Mouse (Mus musculus) lung, adult 2 months (tissue): ENCODE results near the gene Hip1. TPM values are rescaled to one million over a fixed set of nuclear protein-coding genes. Genes with fewer than 3 reads are reported as not detected.

ENCODE experiments used
- DNase-seq: peaks from one replicate; pipeline ENCODE4 v3.0.0; 2022
- H3K4me1 ChIP-seq: fragments of 200-500 bp; 2 replicates; pipeline ENCODE4 v1.6.1; 2011; ENCODE audit warnings: low read length; ENCODE audit not compliant: control insufficient read depth, insufficient read depth
- H3K4me3 ChIP-seq: fragments of 200-500 bp; replicated peaks from 2 replicates; pipeline ENCODE3; 2011; ENCODE audit warnings: low read depth, mild to moderate bottlenecking, control low read depth, low read length; ENCODE audit errors: extremely low read depth
- CTCF ChIP-seq: fragments of 200-500 bp; IDR thresholded peaks from 2 replicates; pipeline ENCODE4 v1.5.1; 2011; ENCODE audit warnings: mild to moderate bottlenecking, low read length, control low read depth; ENCODE audit not compliant: insufficient read depth
- POLR2A ChIP-seq: fragments of 200-500 bp; IDR thresholded peaks from 2 replicates; pipeline ENCODE4 v1.6.1; 2011; ENCODE audit warnings: low read depth, mild to moderate bottlenecking, control low read depth, low read length, borderline replicate concordance; ENCODE audit errors: extremely low read depth
- WGBS: fragments of 180-500 bp; shearing (Covaris S2); methylation state at CpG from one replicate; pipeline ENCODE4 v1.1.7; 2018; 5-methylcytosine and 5-hydroxymethylcytosine counted together
- polyA plus RNA-seq: library from polyadenylated mRNA; depleted of rRNA; stranded (reverse); fragments of >200 nt; gene quantifications from 2 replicates; pipeline ENCODE4 v1.2.3, GENCODE M21; 2012

Hip1 gene
- polyA plus RNA-seq, 1 experiment = 66.9 TPM

DNA sequence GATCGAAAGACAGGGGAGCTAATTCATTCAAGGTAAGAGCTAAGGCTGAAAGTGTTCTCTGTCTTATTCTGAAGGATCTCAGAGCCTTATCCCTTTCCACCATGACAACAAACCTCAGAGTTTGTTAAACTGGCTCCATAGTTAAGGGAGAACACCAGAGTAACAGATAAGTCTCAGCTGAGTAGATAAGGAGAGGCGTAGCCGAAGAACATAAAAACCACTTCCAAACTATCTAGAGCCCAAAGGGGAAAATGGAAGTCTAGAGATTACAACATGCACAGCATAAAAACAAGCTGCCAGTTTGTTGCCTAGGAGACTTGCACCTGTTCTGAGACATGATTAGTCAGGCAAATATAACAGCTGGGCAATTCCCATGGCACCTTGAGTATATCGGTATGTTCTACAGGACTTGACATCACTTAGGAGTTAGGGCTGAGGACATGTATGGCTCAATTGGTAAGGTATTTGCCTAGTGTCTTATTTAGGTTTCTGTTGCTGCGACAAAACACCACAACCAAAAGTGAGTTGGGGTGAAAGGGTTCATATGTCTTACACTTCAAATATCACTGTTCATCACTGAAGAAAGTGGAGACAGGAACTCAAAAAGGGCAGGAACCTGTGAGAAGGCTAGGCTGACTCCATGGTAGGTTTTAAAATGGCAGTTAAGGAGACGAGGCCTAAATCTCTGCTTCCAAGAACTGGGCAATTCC is 22.8 kb upstream of the Hip1 start:
- TF ChIP-seq CTCF (no peak), POLR2A (no peak)
- H3K4me3 ChIP-seq = no peak overlapping the region
- DNase-seq = no peak
- 85% methylated on average over 6 of the region's 6 CpGs for WGBS
- no peaks in the 10 kb centered on the region for H3K4me1 ChIP-seq

DNA sequence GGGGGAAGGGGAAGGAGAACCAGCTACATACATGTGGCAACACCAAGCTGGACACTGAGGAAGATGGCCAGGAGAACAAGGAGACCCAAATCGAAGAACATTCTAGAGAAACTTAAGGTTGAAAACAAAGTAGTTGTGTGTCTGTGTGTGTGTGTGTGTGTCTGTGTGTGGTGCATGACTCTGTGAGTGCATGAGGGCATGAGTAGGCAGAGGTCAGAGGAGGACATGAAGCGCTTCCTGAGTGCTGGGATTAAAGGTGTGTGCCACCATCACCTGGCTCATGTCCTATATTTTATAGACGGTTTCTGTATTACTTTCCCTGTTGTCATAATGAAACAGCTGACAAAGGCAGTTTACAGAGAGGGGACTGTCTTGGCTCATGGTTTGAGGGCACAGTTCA is 18.5 kb upstream of the Hip1 start, which contains the start of gene Ccl26:
Ccl26 (minus strand) TSS at position 101 of the 400 bp plus-strand sequence.
- TF ChIP-seq CTCF = no peak
- H3K4me1 ChIP-seq = no peaks in the 10 kb centered on the region
- no peak for DNase-seq
- WGBS = 71% methylated on average over 3 of the region's 3 CpGs
- no peak within 1 kb of the TSS for H3K4me3 ChIP-seq

DNA sequence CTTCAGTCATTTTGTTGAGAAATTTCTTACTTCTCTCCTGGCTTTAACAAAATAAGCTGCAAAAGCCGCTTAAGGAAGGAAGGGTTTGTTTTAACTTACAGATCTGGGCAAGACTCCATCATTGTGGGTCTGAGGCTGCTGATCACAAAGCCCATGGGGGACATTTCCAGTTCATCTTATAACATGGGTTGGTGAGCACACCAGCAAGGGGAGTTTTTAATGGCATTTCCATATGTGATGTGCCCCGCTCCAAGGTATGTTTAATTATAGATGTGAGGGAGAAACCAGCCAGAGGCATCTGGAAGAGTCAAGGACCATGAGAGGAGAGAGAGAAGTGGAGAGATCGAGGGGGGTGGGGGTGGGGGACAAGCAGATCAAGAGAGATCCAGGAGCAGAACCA is 12.8 kb upstream of the Hip1 start:
- H3K4me3 ChIP-seq = no peak overlapping the region
- WGBS = 49% methylated on average over 3 of the region's 3 CpGs
- TF ChIP-seq CTCF = no peak
- no peak for TF ChIP-seq POLR2A
- DNase-seq = no peak
- no peaks in the 10 kb centered on the region for H3K4me1 ChIP-seq

DNA sequence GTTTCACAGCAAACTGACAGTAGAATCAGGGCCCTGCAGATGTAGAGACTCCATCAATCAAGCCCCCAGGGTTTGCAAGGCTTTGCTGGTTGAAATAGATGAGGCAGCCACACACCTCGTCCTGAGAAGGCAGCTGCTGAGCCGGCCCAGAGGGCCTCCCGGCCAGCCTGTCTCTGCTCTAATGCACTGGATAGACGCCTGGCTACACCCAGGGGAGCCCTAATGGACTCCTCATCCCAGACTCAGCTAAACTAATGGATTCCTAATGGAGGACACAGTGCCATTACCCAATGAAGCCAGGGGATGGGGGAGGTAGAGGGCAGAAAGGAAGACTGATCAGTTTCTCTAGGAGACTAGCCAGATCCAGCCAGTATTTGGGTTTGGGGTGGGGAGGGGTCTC is 12.1 kb upstream of the Hip1 start:
- Histone ChIP-seq H3K4me3 (no peak overlapping the region), H3K4me1 (no peaks in the 10 kb centered on the region)
- DNase-seq = no peak
- no peak for TF ChIP-seq CTCF
- TF ChIP-seq POLR2A = no peak
- WGBS = 48% methylated on average over 4 of the region's 4 CpGs

DNA sequence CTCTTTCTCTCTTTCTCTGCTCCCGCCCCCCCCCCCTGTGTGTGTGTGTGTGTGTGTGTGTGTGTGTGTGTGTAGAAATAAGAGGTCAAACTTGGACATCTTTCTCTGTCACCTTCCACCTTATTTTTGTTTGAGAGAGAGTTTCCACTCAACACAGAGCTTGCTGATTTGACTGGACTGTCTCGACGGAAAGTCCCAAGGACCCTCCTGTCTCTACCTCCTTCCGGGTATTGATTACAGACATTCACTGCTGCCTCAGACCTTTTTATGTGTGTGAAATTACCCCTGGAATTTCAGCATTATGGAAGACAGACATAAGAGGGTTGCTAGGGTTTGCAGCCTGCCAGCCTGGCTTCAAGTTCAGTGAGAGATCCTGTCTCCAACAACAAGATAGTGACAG is 11.3 kb upstream of the Hip1 start:
- DNase-seq = no peak
- 80% methylated on average over 4 of the region's 4 CpGs for WGBS

DNA sequence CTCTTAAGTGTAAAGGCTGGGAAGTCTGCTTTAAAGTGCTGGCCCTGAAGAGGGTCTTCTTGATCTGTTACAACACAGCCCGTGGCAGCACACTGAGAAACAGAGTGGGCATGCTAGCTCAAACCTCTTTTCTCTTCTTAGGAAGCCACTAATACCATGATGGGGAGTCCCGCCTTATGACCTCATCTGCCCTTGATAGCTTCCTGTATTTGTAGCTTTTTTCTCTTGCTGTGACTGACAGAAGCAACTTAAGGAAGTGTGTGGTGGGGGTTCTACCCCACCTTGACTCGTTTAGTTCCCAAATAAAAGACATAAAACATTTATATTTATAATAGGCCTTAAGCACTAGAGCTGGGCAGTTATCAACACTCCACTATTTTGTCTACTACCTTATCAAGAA is 6.7 kb upstream of the Hip1 start:
- Histone ChIP-seq H3K4me3 (no peak overlapping the region), H3K4me1 (no peaks in the 10 kb centered on the region)
- TF ChIP-seq CTCF = no peak
- no peak for TF ChIP-seq POLR2A
- no peak for DNase-seq
- WGBS = 45% methylated on average over 3 of the region's 3 CpGs

More for the DNA sequence above, 11.3 kb upstream of the Hip1 start:
- Histone ChIP-seq H3K4me3 (no peak overlapping the region), H3K4me1 (no peaks in the 10 kb centered on the region)
- TF ChIP-seq CTCF = no peak

DNA sequence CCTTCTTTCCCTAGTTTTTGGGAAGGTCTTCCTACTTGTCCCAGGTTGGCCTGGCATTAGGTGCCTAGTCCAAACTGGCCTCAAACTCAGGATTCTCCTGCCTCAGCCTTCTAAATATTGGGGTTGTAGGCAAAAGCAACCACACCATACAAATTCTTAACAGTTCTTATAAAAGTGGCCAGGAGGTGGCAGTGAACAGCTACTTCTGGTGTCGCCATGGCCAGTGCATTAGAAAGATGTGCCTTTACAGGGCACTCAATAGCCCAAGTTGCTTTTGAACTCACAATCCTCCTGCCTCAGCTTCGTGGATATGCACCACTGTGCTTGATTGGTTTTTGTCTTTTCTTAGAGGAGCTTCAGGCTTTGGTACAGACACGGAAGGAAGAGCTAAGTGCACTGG is 6.0 kb upstream of the Hip1 start:
- no peak for TF ChIP-seq POLR2A
- peak; percentile 39 for TF ChIP-seq CTCF
- Histone ChIP-seq H3K4me3 (no peak overlapping the region), H3K4me1 (no peaks in the 10 kb centered on the region)
- WGBS = 26% methylated on average over 3 of the region's 3 CpGs
- DNase-seq = no peak

DNA sequence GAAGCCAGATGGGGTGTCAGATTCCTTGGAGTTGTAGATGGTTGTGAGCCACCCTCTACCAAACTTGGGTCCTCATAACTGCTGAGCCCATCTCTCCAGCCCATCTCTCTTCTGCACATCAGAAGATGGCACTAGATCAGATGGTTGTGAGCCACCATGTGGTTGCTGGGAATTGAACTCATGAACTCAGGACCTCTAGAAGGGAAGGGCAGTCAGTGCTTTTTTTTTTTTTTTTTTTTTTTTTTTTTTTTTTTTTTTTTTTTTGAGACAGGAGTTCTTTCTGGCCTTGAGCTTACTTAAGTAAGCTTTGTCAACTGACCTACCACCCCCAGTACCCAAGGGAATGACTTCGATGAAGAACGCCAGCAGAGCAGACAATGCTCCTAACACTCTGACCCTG is 3.1 kb upstream of the Hip1 start:
- H3K4me1 ChIP-seq = no peaks in the 10 kb centered on the region
- no peak overlapping the region for H3K4me3 ChIP-seq
- TF ChIP-seq POLR2A = no peak
- TF ChIP-seq CTCF = no peak
- WGBS = 91% methylated on average over 2 of the region's 2 CpGs
- DNase-seq = no peak

DNA sequence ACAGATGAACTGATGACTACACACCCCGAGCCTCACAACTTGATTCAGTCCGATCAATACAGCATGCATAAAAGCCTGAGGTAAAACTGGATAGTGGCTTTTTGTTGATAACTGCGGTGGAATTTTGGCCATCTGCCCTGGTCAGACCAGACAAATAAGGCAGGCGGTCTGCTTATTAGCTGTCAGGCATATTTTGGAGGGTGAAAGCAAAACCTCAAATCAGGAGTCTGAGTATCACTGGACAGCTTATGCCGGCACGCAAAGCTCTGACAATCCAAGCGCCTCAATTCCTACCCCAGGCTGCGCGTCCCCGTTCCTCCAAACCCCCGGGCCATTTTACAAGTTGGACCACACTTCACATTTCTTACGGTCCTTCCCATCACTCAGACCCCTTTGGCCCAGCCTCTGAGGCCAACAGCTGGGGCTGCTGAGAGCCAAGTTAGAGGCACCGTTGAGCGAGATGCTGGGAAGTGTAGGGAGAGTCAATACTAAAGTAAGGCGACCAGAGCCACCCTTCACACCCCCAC is 825 bp downstream of the Hip1 start:
- DNase-seq = peak; percentile 40
- Histone ChIP-seq H3K4me1 (no peaks in the 10 kb centered on the region), H3K4me3 (peak overlapping the region; percentile 87)
- WGBS = 5% methylated on average over 15 of the region's 15 CpGs
- no peak for TF ChIP-seq POLR2A
- TF ChIP-seq CTCF = no peak

DNA sequence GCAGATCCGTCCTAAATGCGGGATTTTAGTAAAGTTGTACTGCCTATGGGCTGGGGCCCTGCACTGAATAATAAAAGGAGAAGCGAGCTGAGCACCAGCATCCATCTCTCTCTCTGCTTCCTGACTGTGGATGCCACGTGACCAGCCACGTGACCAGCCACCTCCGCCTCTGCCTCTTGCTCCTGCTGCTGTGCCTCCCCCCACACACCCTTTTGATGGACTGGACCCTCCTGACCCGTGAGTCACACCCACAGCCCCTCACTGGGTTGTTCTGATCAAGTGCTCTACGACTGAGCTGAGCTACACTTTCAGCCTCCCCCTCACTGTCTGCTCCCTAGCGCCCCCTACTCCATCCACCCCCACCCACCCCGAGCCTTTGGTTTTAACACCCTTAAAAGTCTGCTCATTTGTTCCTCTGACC is 7.1 kb downstream of the Hip1 start:
- no peak for DNase-seq
- peaks cover 12% of the 10 kb centered on the region for H3K4me1 ChIP-seq
- 65% methylated on average over 10 of the region's 10 CpGs for WGBS
- H3K4me3 ChIP-seq = no peak overlapping the region
- no peak for TF ChIP-seq CTCF
- no peak for TF ChIP-seq POLR2A

DNA sequence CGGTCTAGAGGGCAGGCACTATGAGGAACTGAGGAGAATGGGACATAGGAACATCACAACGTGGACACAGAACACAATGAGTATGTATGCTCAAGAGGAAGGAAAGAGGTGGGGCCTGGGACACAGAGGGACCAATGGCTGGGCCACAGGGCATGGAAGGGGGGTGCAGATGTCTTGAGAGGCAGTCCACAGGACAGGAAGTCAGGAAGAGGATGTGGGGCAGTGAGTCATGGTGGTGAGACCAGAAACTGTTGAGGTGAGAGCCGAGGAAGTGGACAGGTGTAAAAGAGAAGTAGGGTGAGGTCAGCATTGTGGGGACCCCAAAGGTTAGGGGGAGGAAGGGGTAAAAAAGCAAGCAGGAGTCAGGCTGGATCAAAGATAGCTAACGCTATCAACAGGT is 7.6 kb downstream of the Hip1 start:
- TF ChIP-seq POLR2A = no peak
- TF ChIP-seq CTCF = no peak
- peaks cover 13% of the 10 kb centered on the region for H3K4me1 ChIP-seq
- 44% methylated on average over 4 of the region's 4 CpGs for WGBS
- no peak for DNase-seq
- H3K4me3 ChIP-seq = no peak overlapping the region
